8 mouse cellular contexts compared by ENCODE assay signal in genomic region chr14:51930824-51931223, GRCm38 (mm10). TPM values are rescaled to one million over a fixed set of nuclear protein-coding genes. Genes with fewer than 3 reads are reported as not detected.
DNase-seq lines count a peak whose midpoint lies in the region; ATAC-seq lines count a peak whose summit lies in the region.

No protein-coding gene starts in this region.

- no peaks in the 10 kb centered on the region for H3K27me3 ChIP-seq in splenic B cell, adult 2 months (ENCODE audit: control insufficient read depth, insufficient read depth, low read length, poor library complexity, severe bottlenecking)

- intact Hi-C loops in left cerebral cortex, postnatal 14 days (cut with DNase I): loop anchor here (2.0 to 5.0 kb wide), 2 partner anchors 26 to 56 kb away; no protein-coding TSS in a partner anchor

- ATAC-seq in inflammation-experienced regulatory T-cells, adult 6 months: peak; percentile 72

- no peaks in the 10 kb centered on the region for H3K36me3 ChIP-seq in splenic B cell, adult 2 months (ENCODE audit: control insufficient read depth, insufficient read depth, low read length, poor library complexity, severe bottlenecking)

- DNase-seq in layer of hippocampus, adult 11-12 months (ENCODE audit: low spot score): peak; percentile 77
- DNase-seq in layer of hippocampus, adult 9-10 months (ENCODE audit: low spot score): no peak
- peak; percentile 38 to 54 for DNase-seq in cerebellum, postnatal 36 days
- DNase-seq in gastrocnemius, postnatal 10 days: peak; percentile 51
- DNase-seq in left cerebral cortex, postnatal 14 days (ENCODE audit: low spot score in 2 of 2): peak; percentile 78
- DNase-seq in mesoderm, embryonic 11.5 days (ENCODE audit: low read depth, low spot score): peak; percentile 61
- peak; percentile 22 for DNase-seq in splenic B cell, adult 2 months (ENCODE audit: low read depth, low spot score)

RNA-seq across cellular contexts. Expression of gene Rnase13, which starts 8.3 kb away (rescaled TPM):
- total RNA-seq in gastrocnemius, postnatal 10 days (2021): not detected
- polyA plus RNA-seq in inflammation-experienced regulatory T-cells, adult 6 months (2017; shearing (Covaris generic)): not detected
- not detected for total RNA-seq in left cerebral cortex, postnatal 14 days (2021)

RNA-seq across cellular contexts. Expression of gene Tppp2, which starts 12.6 kb away (rescaled TPM):
- total RNA-seq in gastrocnemius, postnatal 10 days (2021): not detected
- polyA plus RNA-seq in inflammation-experienced regulatory T-cells, adult 6 months (2017; shearing (Covaris generic)): not detected
- not detected for total RNA-seq in left cerebral cortex, postnatal 14 days (2021)

RNA-seq across cellular contexts. Expression of gene Ndrg2, which starts 16.9 kb away (rescaled TPM):
- 100 to 1,000 TPM; 700 to 765 TPM for total RNA-seq in gastrocnemius, postnatal 10 days (2021)
- polyA plus RNA-seq in inflammation-experienced regulatory T-cells, adult 6 months (2017; shearing (Covaris generic)): 10 to 100 TPM in 2 of 3 experiments, 1 to 10 TPM in 1; 9.3 to 31.1 (median 21.3) TPM
- total RNA-seq in left cerebral cortex, postnatal 14 days (2021): 100 to 1,000 TPM; 508 to 561 TPM

RNA-seq across cellular contexts. Expression of gene Slc39a2, which starts 38.1 kb away (rescaled TPM):
- under 1 TPM; 0.45 to 0.68 TPM for total RNA-seq in gastrocnemius, postnatal 10 days (2021)
- under 1 TPM; 0.29 to 0.40 (median 0.34) TPM for polyA plus RNA-seq in inflammation-experienced regulatory T-cells, adult 6 months (2017; shearing (Covaris generic))
- 1 to 10 TPM; 3.8 to 4.3 TPM for total RNA-seq in left cerebral cortex, postnatal 14 days (2021)

RNA-seq across cellular contexts. Expression of gene Mettl17, which starts 46.2 kb away (rescaled TPM):
- 10 to 100 TPM; 11.1 to 14.9 TPM for total RNA-seq in gastrocnemius, postnatal 10 days (2021)
- 10 to 100 TPM; 26.7 to 75.2 (median 69.3) TPM for polyA plus RNA-seq in inflammation-experienced regulatory T-cells, adult 6 months (2017; shearing (Covaris generic))
- 10 to 100 TPM; 29.1 to 34.6 TPM for total RNA-seq in left cerebral cortex, postnatal 14 days (2021)
